Mouse (Mus musculus) megakaryocyte progenitor cell, adult 5-6 weeks (primary cell): Measurements from ENCODE around the gene Fut8. TPM values are rescaled to one million over a fixed set of nuclear protein-coding genes. Genes with fewer than 3 reads are reported as not detected.

Source experiments
- ATAC-seq: replicated peaks from 2 replicates; pipeline ENCODE4 v1.8.0; 2016; ENCODE audit warnings: mild to moderate bottlenecking, moderate TSS enrichment, inconsistent platforms; ENCODE audit not compliant: poor library complexity
- total RNA-seq, 2 experiments: library from RNA; stranded (forward) in 1 of 2; stranded (reverse) in 1 of 2; fragments of 157-497, 149-512 nt in 1 of 2; fragments of 200-1000 nt in 1 of 2; gene quantifications; 2 replicates each; pipeline versions ENCODE4 v1.2.3 to v1.2.4; 2015 to 2017

Gene Fut8
- total RNA-seq, 2 experiments from 2014 or later, result 119 to 172 TPM

DNA sequence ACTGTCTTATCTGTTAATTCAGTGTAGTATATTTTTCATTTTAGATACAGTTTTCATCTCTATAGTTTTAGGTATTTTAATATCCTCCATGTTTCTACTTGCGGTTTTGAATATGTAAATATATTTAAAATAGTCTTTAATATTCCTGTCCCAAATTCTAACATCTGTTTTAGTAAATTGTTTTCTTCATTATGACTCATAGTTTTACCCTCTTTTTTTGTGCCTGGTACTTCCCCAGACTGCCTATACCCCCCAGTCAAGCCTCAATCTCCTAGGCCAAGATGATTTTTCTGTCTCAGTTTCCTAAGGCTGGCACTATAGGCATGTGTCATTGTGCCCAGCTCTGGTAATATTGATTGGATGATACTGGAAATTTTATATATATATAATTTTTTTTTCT, 64.1 kb downstream of the Fut8 start:
- ATAC-seq, result no peak

DNA sequence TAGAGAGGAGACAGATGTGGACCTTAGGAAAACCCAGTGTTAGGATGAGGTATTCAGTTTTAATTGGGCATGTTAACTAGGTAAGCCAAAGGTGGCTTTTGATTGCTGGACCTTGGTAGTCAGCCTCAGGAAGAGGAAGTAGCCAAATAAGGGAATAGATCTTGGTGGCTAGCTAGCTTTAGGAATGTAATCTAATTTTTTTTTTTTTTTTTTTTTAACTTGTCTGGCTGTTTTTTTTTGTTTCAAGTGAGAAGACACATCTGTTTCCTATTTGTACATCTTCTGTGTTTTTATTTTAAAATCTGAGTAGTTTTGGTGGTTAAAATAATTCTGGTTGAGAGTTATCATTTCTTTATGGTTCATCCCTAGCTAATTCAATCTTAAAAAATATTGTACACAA, 65.4 kb downstream of the Fut8 start:
- no peak for ATAC-seq

DNA sequence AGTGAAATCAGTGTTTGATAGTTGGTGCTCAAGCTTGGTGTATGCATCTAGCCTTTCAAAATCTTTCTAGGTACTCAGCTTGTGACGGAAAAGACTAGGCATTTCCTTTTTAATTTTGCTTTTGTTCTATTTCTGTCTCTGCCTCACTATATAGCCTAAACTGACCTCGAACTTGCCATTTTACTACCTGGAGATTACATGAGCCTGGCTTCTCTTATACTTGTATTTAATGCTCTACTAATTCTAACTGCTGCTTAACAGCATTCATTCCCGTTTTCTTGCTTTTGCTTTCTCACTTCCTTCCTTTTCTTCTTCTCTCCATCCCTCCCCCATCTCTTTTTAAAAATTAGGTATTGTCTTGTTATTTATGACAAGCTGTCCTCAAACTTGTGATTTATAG, 67.6 kb downstream of the Fut8 start:
- no peak for ATAC-seq

DNA sequence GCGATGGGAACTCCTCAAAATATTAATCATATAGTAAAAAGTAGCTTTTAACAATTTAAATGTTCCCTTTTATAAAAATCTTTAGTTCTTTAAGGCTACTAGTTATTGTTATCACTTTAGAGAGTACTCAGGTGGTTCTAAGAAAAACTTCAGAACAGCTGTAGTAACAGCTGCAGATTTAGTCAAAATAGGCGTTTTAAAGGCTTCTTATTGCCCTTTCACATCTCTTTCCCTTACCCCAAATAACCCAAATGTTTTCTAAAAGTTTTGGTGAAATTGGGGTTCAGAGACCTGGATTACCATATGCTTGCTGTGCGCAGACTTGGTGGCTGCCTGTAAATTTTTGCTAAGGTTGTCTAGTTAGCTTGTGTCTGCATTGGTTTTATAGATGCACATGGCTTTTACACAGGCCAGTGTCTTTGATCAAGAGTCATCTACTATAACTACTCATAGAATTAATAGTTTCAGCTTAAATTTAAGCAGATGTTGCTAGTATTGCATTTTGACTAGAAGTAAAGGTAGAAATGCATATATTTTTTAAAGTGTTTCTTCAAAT, 68.9 kb downstream of the Fut8 start:
- ATAC-seq, result no peak

DNA sequence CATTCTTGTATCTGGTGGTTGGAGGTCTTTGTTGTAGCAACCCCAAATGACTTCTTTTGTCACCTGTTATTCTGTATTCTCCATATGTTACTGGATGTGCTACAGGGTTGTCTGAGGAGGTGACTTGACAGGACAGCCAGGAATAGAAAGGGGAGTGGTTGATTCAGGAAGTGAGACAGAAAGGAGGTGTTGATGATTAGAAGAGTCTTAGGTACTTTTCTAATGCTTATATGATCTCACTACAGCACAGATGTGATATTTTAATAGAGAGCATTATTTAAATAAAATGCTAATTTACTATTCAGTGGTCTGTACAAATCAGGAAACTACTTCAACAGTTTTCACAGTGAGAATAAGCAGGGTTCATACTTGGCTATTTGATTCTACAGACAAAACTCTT, 71.6 kb downstream of the Fut8 start:
- ATAC-seq, result no peak

DNA sequence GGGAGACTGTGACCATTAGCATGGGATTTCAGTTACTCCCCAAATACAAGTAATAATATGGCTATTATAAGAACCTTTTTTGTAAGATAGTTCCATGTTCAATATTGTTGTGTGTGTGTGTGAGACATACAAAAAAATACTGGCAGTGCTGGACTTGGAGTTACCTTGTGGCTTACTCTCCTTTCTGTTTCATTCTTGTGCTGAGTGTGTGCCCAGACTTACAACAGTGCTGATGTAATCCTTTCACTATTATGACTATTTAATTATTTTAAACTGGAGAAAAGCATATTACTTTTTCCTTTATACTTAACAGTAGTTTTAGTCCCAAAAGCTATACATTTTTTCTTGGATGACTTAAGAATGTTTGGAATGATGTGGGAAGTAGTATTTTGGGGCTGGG, 75.6 kb downstream of the Fut8 start:
- no peak for ATAC-seq

DNA sequence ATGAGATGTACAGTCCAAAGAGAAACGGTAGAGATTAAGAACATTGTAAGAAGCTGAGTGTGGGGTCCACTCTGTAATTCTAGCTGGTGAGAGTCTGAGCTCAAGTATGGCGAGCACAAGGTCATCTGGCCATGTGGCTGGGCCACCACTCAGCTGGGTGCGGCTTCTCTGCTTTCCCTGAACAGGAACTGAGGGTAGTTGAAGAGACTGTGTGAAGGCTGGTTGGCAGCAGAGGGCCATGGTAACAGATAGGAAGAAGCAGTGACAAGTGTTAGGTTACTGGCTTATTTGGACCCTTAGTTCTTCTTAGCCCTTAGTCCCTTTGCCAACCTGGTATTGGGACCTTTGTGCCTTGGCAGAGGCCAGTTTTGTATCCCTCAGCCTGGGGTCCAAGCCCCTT, 86.2 kb downstream of the Fut8 start:
- peak; percentile 54 for ATAC-seq

DNA sequence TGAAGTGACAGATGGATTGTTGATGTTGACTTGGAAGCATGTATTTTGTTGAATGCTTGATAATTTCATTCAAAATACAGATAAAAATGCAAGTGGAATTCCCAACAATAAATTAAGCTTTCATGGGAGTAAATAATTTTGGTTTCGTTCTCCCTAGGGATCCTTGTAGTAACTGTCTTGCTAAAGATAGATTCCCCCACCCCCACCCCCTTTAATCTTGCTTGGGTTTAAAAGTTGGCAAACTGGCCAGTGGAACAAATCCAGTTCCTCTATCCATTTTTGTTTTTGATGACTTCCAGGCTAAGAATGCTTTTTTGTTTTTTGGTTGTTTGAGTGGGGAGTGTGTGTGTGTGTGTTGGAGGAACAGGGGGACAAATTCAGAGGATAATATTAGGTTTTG, 108.6 kb downstream of the Fut8 start:
- ATAC-seq, result no peak

DNA sequence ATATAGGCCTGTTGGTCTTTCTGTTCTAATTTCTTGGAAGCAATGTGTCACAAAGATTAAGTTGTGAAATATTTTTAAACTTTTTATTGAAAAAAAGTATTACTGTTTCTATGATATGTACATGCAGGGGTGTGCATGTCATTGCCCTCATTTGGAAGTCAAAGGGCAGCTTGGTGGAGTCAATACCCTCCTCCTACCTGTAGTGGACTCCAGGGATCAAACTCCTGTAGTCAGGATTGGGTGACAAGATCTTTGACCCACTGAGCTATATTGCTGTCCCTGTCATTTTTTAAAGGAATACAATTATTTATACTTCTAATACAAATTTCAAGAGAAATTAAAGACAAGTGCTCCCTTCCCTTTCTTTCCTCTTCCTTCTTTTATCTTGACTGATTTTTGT, 111.6 kb downstream of the Fut8 start:
- no peak for ATAC-seq

DNA sequence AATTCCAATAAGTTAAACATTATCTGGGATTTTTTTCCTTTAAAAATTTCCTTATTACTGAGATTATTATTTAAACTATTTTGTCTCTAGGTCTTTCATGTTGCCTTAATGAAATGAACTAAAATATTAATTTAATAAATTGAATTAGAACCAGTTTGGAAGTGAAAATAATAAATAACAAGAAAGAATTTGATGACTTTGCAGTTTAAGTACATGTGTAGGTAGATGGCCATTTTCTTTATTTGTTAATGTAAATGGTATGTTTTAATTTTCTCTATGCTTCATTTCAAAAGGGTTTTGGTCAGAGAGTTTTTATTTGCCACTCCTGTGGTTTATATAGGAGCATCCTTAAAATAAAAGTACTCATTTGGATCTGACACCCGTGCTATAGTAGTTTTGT, 177.8 kb downstream of the Fut8 start:
- ATAC-seq, result no peak

DNA sequence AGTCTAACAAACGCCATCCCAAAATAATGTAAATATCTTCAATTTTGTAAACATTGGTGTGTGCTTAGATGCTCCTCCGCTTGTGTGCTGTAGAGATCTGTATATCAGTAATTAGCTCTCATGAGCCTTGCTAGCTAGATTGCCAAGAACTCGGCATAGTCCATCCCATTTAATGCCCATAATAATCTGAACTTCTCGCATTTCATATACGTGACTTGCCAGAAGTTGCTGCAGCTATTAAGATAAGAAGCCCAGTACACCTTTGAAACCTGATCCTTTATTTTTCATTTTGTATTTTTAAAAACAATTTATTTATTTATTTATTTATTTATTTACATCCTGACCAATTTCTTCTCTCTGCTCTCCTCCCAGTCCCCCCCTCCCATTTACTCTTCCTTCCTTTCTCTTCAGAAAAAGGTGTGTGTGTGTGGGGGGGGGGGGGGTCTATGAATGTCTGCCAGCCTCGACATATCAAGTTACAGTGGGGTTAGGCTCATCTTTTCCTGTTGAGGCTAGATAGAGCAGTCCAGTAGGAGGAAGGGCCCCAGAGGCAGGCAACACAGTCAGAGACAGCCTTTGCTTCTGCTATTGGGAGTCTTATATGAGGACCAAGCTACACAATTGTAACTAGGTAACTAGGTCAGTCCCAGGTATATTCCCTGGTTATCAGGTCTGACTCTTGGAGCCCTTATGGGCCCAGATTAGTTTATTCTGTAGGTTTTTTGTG, 183.9 kb downstream of the Fut8 start:
- ATAC-seq, result no peak

DNA sequence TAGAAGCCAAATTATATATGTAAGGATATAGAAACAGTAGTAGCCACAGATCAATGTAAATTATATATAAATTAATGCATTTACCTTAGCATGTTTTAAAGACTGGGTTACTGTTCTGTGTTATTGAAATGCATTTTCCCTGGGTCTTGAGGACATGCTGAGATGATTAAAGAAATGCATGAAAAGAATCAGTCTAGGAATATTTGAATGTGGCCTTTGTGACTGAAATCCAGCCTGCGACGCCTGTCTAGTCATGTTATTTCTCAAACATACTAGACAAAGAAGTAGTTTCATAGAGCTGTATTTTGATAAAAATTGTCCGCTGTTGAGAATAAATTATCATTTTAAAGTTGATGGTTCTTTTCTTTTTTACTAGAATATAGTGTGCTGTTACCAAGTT, 188.2 kb downstream of the Fut8 start:
- no peak for ATAC-seq

DNA sequence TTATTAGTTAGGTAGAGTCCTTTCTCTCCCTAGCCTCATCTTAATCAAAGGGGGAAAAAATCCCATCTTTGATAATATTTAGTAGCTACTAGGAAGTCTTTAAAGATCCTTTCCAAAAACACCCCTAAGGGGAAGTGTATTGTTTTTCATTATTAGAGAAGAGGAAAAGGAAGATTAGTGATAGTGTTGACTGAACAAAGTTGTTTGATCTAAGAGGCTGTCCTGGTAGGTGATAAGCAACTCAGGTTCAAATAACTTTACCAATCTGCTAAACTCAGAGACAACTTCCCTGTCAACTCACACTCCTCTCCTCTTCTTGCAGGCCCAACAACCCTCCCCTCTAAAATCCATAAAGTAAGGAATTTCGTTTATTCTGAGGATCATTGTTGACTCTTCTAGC, 190.2 kb downstream of the Fut8 start:
- ATAC-seq, result no peak

DNA sequence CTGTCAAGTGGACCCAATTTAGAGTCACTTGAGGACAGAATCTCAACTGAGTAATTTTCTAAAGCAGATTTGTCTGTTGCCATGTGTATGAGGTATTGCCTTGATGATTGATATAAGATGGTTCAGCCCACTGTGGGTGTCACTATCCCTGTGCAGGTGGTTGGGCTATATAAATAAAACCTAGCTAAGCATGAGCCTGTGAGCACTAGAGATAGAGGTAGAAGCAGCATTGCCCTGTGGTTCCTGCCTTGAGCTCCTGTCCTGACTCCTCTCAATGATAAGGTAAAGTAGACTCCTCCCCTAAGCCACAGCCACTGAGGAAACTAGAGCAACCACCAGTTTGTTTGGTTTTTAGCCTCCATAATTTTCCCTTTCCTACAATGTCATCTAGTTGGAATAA, 191.5 kb downstream of the Fut8 start:
- ATAC-seq, result peak; percentile 48; the same call in 1 of the 2 replicates

DNA sequence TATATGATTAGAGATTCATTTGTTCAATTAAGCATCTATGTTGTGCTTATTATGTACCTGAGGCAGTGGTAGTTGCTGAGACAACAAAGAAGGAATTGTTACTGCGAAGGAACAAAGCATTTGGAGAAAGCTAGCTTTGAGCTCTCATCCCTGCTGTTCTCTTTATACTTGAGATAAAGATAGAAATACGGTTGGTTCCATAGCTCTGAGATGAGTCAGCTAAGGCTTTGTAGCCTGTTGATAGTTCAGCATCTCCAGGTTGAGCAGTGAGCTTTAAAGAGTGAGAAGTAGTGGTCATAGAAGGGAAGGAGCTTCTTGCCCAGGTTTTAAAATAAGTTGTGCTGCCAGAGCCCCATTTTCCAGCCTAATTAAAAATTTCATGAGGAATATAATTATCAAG, 198.8 kb downstream of the Fut8 start:
- ATAC-seq, result no peak

DNA sequence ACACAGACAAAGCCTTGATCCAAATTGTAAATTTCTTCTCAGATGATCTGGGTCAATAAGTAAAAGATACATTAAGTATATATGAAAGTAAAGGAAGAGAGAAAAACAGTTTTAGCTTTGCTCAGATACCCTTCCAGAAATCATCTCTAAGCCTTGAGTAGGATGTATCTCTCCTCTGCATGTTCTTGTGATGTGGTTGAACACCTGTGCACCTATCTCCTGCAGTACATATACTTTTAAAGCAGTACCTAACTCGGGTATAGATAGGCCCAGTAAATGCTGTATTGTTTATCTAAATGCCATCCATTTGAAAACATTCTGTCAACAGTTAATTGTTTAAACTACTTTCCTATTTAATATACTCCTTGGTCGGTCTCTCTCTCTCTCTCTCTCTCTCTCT, 212.9 kb downstream of the Fut8 start:
- ATAC-seq, result no peak

DNA sequence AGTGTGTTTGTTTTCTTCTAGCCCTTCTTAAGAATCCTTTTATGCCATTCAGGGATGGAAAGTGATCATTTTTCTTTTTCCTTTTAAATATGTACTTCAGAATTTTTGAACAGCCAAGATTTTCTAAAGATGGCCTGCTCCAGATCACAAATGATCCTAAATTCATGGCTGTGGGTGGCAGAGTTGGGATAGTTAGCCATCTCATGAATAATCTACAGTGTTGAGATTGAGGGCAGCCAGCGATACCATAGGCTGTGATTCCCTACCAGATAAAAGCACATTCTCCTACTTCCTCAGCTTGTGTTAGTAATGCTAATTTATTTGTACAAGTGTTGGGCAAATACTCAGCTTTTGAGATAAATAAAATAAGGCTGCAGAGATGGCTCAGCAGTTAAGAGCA, 228.3 kb downstream of the Fut8 start:
- ATAC-seq, result no peak

DNA sequence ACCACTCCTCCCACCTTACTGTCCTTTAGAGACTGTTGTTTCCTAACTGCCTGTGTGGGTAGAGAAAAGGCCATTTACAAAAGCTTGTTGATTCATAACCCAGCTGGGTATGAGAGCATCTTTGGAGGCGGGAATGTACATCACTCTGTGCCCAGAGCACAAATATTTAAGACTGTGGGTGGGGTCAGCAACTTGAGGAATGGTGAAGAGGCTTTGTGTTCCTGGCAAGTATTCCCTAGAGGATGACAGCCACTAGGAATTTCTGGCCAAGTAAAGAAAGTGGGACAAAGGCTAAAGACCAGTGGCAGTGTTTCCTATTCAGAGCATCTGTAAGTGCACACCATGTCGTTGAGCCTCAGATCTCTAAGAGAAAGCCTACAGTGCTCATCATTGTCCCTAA, 242.0 kb downstream of the Fut8 start:
- no peak for ATAC-seq

DNA sequence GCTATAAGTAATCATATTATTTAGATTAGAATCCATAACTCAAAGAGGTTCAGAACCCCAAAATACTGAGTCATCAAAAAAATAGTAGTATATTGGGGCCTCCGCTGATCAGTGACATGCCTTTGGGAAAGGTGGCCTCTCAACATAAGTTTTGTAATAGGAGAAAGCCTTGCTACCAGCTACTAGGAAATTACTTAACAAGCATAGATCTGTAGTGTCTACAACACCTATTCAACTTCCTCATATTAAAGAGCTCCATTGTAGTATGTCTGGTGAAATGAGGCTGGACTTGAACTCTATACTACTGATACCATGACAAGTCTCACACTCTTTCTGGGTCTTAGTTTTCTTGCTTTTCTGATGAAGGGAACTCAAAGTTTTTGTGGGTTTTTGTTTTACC, 243.2 kb downstream of the Fut8 start:
- peak; percentile 73 for ATAC-seq

DNA sequence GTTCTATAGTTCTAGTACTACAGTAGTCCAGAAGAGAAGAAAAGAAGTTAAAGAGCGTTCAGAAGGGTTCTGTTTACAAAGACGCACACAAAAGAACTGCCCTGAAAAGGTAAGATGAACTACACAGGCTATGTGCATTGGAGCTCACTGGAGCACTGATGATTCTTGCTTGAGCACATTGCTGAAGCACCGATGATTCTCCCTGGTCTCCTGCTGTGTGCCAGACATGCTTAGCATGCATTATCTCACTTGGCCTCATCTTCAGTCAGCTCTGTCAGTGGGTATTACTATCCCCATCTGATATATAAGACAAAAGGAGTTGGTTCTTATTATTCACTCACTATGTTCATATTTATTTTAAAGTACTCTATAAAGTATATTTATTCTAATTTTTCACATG, 243.9 kb downstream of the Fut8 start:
- ATAC-seq, result no peak

DNA sequence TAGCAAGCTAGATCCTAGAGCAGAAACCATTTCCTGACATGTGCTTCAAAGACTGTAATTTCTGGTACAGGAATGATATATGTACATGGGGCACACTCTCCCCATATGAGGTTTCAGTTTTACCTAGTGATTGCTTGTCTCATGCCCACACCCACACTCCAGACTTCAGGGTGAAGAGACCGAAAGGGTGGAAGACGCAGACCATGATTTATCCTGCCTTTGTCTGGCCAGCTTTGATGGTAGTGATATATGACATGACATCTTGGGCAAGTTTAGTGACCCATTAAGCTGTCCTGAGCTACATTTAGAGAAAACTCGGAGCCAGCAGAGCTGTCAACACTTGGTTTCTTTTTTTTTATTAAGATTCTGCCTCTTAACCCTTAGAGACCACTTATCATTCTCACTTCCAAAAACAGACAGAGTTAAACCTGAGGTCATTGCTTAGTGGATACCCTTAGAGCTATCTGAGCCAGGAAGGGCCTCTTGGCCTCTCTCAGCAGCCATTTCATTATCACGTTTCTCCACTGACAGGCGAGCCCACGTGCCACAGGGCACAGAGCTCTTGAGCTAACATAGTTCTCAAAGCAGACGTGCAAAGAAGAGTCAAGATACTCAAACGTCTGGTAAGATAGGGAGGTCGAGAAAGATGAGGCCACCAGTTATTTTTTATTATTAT, 245.4 kb downstream of the Fut8 start:
- ATAC-seq, result no peak

DNA sequence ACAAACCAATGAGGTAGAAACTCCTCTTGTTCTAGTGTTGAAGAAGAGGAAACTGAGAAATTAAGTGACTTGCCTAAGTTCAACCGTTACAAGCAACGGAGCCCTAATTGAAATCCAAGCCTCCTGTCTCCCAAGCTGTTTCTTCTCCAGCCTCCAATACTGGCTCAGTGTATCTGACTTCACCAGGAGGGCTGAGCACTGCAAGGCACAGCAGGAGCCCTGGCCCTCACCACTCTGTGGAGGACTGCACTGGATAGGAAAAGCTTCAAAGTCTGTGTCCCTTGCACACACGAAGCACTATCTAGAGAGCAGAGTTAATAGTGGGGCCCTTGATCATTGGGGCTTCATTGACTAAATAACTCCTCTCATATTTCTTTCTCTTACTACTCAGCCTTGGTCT, 246.8 kb downstream of the Fut8 start:
- ATAC-seq, result no peak

DNA sequence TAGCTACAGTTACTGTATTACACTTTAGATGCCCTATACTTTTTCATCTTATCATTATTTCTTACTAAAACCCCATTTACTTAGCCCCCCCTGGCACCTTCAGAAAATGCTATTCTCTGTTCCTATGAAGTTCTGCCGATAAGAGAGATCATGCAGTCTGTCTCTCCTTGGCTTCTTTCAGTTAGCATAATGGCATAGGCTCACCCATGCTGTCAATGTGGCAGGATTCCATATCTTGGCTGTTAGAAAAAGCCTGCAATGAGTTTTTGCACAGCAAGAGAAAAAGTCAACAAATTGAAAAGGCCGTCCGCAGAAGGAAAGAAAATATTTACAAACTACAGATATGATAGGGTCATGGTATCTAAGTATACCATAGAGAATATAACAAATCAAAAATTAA, 253.6 kb downstream of the Fut8 start:
- no peak for ATAC-seq
